Mouse (Mus musculus) liver, embryonic 18 days (tissue): ENCODE results near the gene Nipa2. TPM values are rescaled to one million over a fixed set of nuclear protein-coding genes. Genes with fewer than 3 reads are reported as not detected.

Experiments used
- polyA plus RNA-seq: library from polyadenylated mRNA; depleted of rRNA; stranded (reverse); fragments of >200 nt; gene quantifications from 2 replicates; pipeline ENCODE4 v1.2.3, GENCODE M21; 2012; rRNA removed

The Nipa2 gene
- 10.5 and 10.8 TPM in 2 replicates for polyA plus RNA-seq

GRCm38 (mm10) chr7:55962004-55962908 lies at the start of gene Nipa2:
Gene Nipa2, minus strand, starts transcription at chr7:55962476.

Other genes with a start within 250 kb of the Nipa2 start
- 0.54 and 0.59 TPM in 2 replicates for gene Siglech, start 194.3 kb downstream of the Nipa2 start, polyA plus RNA-seq
- gene Tubgcp5, start 168.3 kb downstream of the Nipa2 start, polyA plus RNA-seq = 3.3 and 4.1 TPM in 2 replicates
- gene Cyfip1, start 120.7 kb downstream of the Nipa2 start, polyA plus RNA-seq = 8.8 and 9.2 TPM in 2 replicates
- 4.1 and 4.2 TPM in 2 replicates for gene Nipa1, start 57.5 kb upstream of the Nipa2 start, polyA plus RNA-seq
- 5.1 and 6.5 TPM in 2 replicates for gene Herc2, start 87.7 kb upstream of the Nipa2 start, polyA plus RNA-seq